Mouse (Mus musculus): ENCODE data around the gene Pla1a. TPM values are rescaled to one million over a fixed set of nuclear protein-coding genes. Genes with fewer than 3 reads are reported as not detected.

The Pla1a gene
- polyA plus RNA-seq (2021; fragmentation: Nextera tagmentation): 0.33 and 0.40 TPM in 2 replicates
- long read RNA-seq, experiment 1: 0 reads
- long read RNA-seq, experiment 2, partial matches to known transcripts: 1 of 2 reads
- long read RNA-seq, experiment 2, other reads (novel, unspliced or antisense): 1 of 2 reads

DNA sequence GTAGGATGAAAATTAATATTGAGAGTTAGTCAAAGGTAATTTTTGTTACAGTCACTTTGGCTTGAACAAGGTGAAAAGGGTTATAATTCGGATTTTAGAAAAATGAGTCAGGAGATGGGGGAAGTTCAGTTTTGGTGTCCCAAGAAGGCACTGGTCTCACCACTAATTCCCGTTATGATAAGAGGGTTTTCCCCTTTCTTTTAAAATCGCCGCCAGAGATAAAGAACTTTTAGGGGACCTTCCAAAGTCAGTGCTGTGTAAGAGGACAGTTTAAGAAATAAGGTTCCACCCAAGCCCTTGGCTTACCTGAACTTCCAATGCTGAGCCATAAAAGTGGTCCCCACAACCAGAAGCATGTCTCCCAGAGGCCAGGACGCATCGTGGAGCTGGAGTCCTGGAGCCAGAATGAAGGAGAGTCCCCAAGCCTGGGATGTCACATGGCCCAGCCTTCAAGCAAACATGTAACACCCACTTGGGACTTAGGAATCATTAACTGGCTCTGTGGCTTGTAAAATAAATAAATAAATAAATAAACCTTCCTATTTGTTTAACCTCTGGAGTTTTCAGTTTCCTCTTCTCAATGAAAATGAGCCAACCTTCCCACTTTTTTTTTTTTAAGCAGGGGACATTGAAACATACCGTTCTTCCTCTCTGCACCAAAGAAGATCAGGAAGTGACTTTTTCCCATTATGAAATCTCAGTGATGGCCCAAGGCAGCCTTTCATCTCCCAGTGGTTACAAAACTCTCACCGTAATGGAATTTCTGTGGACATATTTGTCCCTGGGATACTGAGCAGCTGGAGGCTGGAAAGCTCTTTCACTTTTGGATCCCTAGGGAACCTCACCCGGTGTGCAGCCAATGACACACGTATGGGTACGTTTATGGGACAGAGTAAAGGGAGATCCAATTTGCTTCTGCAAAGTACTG lies at the start of gene Pla1a:
Pla1a (minus strand) TSS at position 648 of the 928 bp plus-strand sequence.

DNA sequence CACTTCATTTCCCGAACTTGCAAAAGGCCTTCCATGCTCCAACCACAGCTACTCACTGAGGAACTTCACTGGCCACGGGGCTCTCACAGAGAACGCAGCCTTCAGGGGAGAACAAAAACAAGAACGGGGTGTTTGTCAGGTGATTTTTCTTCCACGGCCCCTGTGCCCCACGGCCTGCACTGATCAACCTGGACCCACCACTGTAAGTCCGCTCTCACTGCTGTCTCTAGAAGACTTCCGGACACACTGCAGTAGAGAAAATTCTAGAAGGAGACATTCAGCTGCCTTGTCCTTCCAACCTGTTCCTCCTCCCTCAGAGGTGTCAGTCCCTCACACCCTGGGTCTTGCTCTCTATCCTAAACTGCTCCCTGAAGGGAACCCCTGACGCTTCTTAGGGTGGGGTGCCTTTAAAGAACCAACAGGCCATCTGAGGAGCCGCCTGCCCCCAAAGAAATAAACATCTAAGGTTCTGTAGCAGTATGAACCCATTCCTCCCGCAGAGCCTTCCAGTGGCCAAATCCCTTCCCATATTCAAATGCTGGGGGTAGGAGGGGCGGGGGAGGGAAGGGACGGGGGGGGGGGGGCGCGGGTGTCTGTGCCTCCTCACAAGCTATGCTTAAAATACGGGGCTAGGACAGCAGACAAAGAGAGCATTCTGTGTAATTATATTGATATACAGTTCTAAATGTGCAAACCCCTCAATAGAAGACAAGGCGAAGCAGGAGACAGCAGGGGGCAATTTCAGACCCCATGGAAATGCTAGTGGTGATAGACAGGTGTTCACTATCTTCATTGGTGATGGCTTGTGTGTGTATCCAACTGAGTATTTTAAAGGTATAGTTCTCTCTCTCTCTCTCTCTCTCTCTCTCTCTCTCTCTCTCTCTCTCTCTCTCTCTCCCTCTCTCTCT lies 22.8 kb upstream of the Pla1a start, which contains the start of gene Cd80:
Cd80 (plus strand) TSS at position 51 of the 908 bp plus-strand sequence.

DNA sequence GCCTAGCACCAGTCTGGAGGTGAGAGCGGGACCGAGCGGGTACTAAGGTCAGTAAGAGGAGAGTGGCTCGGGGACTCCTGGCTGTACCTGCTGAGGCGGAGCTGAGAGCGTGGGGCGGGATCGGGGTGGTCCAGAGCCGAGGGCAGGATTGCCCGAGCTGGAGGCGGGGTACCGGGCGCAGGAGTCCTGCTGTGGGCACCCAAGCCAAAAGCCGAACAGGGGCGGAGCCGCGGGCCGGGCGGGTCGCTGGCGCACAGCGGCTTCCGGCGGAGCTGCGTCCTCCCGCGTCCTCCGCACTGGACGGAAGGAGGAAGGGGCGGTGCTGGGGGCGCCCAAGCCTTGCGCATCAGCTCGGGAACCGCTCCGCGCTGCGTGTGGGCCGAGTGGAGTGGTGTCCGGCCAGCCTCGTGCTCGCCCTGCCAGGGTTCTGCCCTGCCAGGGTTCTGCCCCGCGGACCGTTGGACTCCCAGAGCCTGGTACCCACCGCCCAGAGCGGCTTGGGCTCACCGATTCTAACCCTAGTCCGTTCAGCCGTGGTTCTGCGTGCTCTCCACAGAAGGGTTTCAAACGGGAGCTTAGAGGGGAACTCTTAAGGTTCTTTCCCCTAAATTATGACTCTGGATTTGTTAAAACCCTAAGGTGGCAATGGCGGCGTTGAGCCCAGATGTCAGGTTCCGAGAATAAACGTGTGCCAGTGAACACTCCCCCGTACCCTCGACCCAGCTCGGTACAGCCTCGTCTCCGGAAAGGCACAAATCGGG lies 19.7 kb upstream of the Pla1a start, which contains the start of gene Adprh:
Adprh (minus strand) TSS at position 262 of the 761 bp plus-strand sequence.

DNA sequence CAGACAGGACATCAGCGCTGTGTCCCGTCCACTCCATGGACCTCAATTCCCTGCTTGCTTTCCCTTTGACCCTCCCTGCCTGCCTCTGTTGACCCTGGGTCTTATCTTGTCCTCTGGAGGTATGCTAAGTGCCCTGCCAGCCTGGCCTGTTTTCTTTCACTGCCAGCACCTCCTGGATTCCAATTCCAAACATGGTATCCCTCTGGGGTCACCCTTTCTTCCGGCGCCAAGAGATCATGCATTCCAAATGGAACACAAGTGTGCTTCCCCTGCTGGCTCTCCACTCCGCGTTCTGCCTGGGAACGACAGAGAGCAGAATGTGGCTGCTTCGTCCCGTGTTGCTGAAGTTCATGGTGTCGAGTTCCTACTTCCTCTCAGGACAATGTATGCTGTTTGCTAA lies 71.0 kb downstream of the Pla1a start, which contains the start of gene Popdc2:
Popdc2 (plus strand) TSS at position 277 of the 400 bp plus-strand sequence.

DNA sequence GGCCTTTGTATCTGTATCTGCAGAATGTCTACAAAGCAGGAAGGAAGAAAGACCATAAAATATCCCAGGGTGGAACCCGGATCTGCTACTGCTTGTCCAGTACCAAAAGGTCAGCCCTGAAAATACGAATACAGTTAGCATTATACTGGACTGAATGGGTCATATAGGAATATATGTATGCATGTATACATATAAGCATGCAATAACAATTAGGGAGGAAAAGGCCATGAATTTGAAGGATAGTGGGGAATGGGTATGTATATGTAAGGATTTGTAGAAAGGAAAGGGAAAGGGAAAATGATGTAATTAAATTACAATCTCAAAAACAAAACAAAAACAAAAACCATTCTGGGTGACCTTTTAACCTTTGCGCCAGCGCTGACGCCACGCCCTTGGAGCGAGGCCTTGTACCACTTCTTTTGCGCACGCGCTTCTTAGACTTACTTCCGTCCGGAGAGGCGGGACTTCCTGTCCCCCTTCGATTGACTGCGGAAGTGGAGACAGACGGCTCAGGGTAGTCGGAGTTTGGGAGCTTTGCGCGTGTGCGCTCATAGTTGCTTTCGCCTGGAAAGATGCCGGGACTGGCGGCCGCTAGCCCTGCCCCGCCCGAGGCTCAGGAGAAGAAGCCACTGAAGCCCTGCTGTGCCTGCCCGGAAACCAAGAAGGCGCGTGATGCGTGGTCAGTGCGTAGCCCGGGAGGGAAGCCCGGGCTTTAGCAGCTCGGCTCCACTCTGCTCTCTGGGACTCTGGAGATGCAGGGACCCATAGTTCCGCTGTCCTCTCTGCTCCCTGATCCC lies 86.2 kb downstream of the Pla1a start, which contains the start of the genes Cox17 and Gm21987:
Cox17 (plus strand) TSS at position 463 of the 797 bp plus-strand sequence.
Gm21987 (plus strand) TSS at position 512 of the 797 bp plus-strand sequence.

Other genes with a start within 250 kb of the Pla1a start
- gene Nr1i2, start 138.3 kb downstream of the Pla1a start, polyA plus RNA-seq (2021; fragmentation: Nextera tagmentation): not detected in 2 replicates
- 0.88 and 1.7 TPM in 2 replicates for gene Maats1, start 91.0 kb downstream of the Pla1a start, polyA plus RNA-seq (2021; fragmentation: Nextera tagmentation)
- 815 and 850 TPM in 2 replicates for gene Cox17, start 86.2 kb downstream of the Pla1a start, polyA plus RNA-seq (2021; fragmentation: Nextera tagmentation)
- gene Gm21987, start 86.1 kb downstream of the Pla1a start, polyA plus RNA-seq (2021; fragmentation: Nextera tagmentation): not detected in 2 replicates
- gene Popdc2, start 70.9 kb downstream of the Pla1a start, polyA plus RNA-seq (2021; fragmentation: Nextera tagmentation): 0.19 and 0.29 TPM in 2 replicates
- gene Adprh, start 19.6 kb upstream of the Pla1a start, polyA plus RNA-seq (2021; fragmentation: Nextera tagmentation): 103 and 128 TPM in 2 replicates
- 0.18 and 0.44 TPM in 2 replicates for gene Cd80, start 22.4 kb upstream of the Pla1a start, polyA plus RNA-seq (2021; fragmentation: Nextera tagmentation)
- 40.2 and 60.3 TPM in 2 replicates for gene Timmdc1, start 89.5 kb upstream of the Pla1a start, polyA plus RNA-seq (2021; fragmentation: Nextera tagmentation)
- 42.0 and 42.2 TPM in 2 replicates for gene Poglut1, start 117.1 kb upstream of the Pla1a start, polyA plus RNA-seq (2021; fragmentation: Nextera tagmentation)
- 6.0 and 6.8 TPM in 2 replicates for gene Tmem39a, start 125.6 kb upstream of the Pla1a start, polyA plus RNA-seq (2021; fragmentation: Nextera tagmentation)

Measured in layer of hippocampus, adult 6 months (tissue).